Mouse (Mus musculus): ENCODE measurements around the gene Dpt. TPM values are rescaled to one million over a fixed set of nuclear protein-coding genes. Genes with fewer than 3 reads are reported as not detected.

Gene Dpt
- polyA plus RNA-seq, 1 experiment from 2014 or later = 0.75 TPM

GRCm38 (mm10) chr1:164862946-164863883 is 66.8 kb downstream of the Dpt start:
- Histone ChIP-seq H3K4me3 (replicated peaks) (no peak overlapping the region), H3K4me1 (replicated peaks) (no peaks in the 10 kb centered on the region), H3K27ac (replicated peaks) (no peak overlapping the region), H3K4me2 (no peak overlapping the region), H3K36me3 (replicated peaks) (no peaks in the 10 kb centered on the region), H3K9ac (no peak overlapping the region), H3K9me3 (replicated peaks) (no peaks in the 10 kb centered on the region), H3K27me3 (no peaks in the 10 kb centered on the region)
- 68% methylated on average over 12 of the region's 12 CpGs for WGBS (ENCODE audit: insufficient replicate concordance)
- no peak for ATAC-seq (ENCODE audit: insufficient read depth)

GRCm38 (mm10) chr1:164864666-164865065 is 68.2 kb downstream of the Dpt start:
- 59% methylated on average over 3 of the region's 3 CpGs for WGBS (ENCODE audit: insufficient replicate concordance)
- Histone ChIP-seq H3K9ac (no peak overlapping the region), H3K4me3 (replicated peaks) (no peak overlapping the region), H3K9me3 (replicated peaks) (no peaks in the 10 kb centered on the region), H3K4me1 (replicated peaks) (no peaks in the 10 kb centered on the region), H3K4me2 (no peak overlapping the region), H3K27ac (replicated peaks) (no peak overlapping the region), H3K36me3 (replicated peaks) (no peaks in the 10 kb centered on the region), H3K27me3 (no peaks in the 10 kb centered on the region)
- ATAC-seq (ENCODE audit: insufficient read depth) = no peak

GRCm38 (mm10) chr1:164870694-164871093 is 74.2 kb downstream of the Dpt start:
- no peaks in the 10 kb centered on the region for H3K27me3 ChIP-seq
- 34% methylated on average over 7 of the region's 7 CpGs for WGBS (ENCODE audit: insufficient replicate concordance)
- no peaks in the 10 kb centered on the region for H3K4me1 ChIP-seq (replicated peaks)
- no peak overlapping the region for H3K27ac ChIP-seq (replicated peaks)
- no peaks in the 10 kb centered on the region for H3K9me3 ChIP-seq (replicated peaks)
- ATAC-seq (ENCODE audit: insufficient read depth) = no peak
- H3K9ac ChIP-seq = no peak overlapping the region
- H3K4me3 ChIP-seq (replicated peaks) = no peak overlapping the region
- H3K36me3 ChIP-seq (replicated peaks) = no peaks in the 10 kb centered on the region
- no peak overlapping the region for H3K4me2 ChIP-seq

Other genes starting within 250 kb of the Dpt start
- gene Xcl1, start 138.9 kb downstream of the Dpt start, polyA plus RNA-seq (2015; fragmentation: Nextera tagmentation; extraction: Ambion mirVana) = not detected in 2 replicates